Mouse (Mus musculus): ENCODE measurements around the gene Ckm. TPM values are rescaled to one million over a fixed set of nuclear protein-coding genes. Genes with fewer than 3 reads are reported as not detected.

Gene Ckm
- total and polyA plus RNA-seq, 2 experiments from 2014 or later: 4,665 to 5,632 TPM

DNA sequence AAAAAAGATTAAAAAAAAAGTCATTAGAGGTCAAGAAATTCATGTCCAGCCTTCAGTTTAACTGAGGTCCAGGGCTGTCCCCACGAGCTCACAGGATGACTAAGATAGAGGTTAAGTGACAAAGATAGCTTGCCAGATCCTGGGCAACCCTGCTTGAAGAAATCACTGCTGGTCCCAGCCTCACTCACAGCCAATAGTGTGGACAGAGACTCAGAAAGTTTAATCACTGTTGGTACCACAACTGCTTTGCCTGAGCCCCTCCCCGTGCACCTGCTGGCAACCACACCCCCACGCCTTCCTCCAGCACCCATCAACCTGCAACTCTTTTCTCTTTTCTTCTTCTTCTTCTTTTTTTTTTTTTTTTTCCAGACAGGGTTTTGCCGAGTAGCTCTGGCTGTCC, 19.5 kb downstream of the Ckm start:
- Histone ChIP-seq H3K36me3 (replicated peaks; ENCODE audit: control insufficient read depth, insufficient read depth, low read length) (peaks cover 52% of the 10 kb centered on the region), H3K4me3 (ENCODE audit: low read depth, low read length) (no peak overlapping the region), H3K4me1 (ENCODE audit: control insufficient read depth, insufficient read depth) (no peaks in the 10 kb centered on the region), H3K27ac (ENCODE audit: low read depth) (no peak overlapping the region), H3K9ac (replicated peaks; ENCODE audit: low read depth, low read length) (no peak overlapping the region), H3K4me2 (ENCODE audit: low read depth, low read length) (no peak overlapping the region), H3K9me3 (replicated peaks; ENCODE audit: control insufficient read depth, low read length) (no peaks in the 10 kb centered on the region), H3K27me3 (ENCODE audit: control insufficient read depth, insufficient read depth, low read length) (peaks cover 13% of the 10 kb centered on the region; the same call in 1 of the 2 replicates)
- DNase-seq (ENCODE audit: low spot score) (no peak), ATAC-seq (ENCODE audit: insufficient read depth, low read depth) (no peak)
- TF ChIP-seq EP300 (IDR thresholded peaks at IDR 0.05; ENCODE audit: low read depth) (no peak), CTCF (IDR thresholded peaks at IDR 0.05; ENCODE audit: low read depth) (no peak)
- WGBS: 45% methylated on average over 4 of the region's 4 CpGs

DNA sequence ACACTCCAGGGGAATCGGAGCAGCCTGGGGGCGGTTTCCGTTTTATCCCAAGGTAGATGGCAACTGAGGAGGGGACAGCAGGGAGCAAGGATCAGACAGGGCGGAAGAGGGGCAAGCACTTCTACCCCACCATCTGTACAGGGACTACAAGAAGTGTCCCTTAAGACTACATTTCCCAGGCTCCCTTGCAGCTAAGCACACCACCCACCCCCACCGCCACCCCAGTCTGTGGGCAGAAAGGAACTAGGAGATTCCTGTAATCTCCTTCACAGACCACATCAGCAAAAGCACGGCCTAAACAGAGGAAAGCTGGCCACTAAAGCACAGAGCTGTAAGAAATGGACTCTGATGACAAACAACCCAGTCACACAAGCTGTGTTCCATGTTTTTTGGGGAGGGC, 21.8 kb downstream of the Ckm start:
- TF ChIP-seq CTCF (IDR thresholded peaks at IDR 0.05; ENCODE audit: low read depth): no peak
- TF ChIP-seq EP300 (IDR thresholded peaks at IDR 0.05; ENCODE audit: low read depth): no peak
- no peak overlapping the region for H3K9ac ChIP-seq (replicated peaks; ENCODE audit: low read depth, low read length)
- 78% methylated on average over 6 of the region's 6 CpGs for WGBS
- H3K4me2 ChIP-seq (ENCODE audit: low read depth, low read length): no peak overlapping the region
- ATAC-seq (ENCODE audit: insufficient read depth, low read depth) (no peak), DNase-seq (ENCODE audit: low spot score) (no peak)
- no peak overlapping the region for H3K4me3 ChIP-seq (ENCODE audit: low read depth, low read length)
- H3K9me3 ChIP-seq (replicated peaks; ENCODE audit: control insufficient read depth, low read length): no peaks in the 10 kb centered on the region
- H3K36me3 ChIP-seq (replicated peaks; ENCODE audit: control insufficient read depth, insufficient read depth, low read length): peaks cover 65% of the 10 kb centered on the region
- H3K4me1 ChIP-seq (ENCODE audit: control insufficient read depth, insufficient read depth): no peaks in the 10 kb centered on the region
- no peak overlapping the region for H3K27ac ChIP-seq (ENCODE audit: low read depth)
- H3K27me3 ChIP-seq (ENCODE audit: control insufficient read depth, insufficient read depth, low read length): 0 out of 2 replicates have a peak, but pooled peaks cover 2% of the 10 kb centered on the region

DNA sequence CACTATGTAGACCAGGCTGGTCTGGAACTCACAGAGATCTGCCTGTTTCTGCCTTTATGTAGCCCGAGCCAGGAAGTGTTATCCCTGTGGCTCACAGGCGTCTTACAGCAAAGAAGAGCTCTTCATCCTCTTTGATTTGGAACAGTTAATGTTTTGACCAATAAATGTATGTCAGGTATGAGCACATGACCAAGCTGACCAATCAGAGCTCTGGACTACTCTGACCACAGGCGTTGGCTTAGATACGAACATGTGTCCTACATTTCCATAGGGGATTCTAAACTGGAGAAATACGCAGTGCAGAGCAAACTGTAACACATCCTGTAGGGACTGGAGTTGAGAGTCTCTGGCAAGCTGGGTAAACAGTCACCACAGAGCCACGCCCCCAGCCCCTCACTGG, 22.3 kb downstream of the Ckm start:
- no peak for DNase-seq (ENCODE audit: low spot score)
- Histone ChIP-seq H3K27ac (ENCODE audit: low read depth) (no peak overlapping the region), H3K9me3 (replicated peaks; ENCODE audit: control insufficient read depth, low read length) (no peaks in the 10 kb centered on the region), H3K4me3 (ENCODE audit: low read depth, low read length) (no peak overlapping the region), H3K4me1 (ENCODE audit: control insufficient read depth, insufficient read depth) (no peaks in the 10 kb centered on the region), H3K9ac (replicated peaks; ENCODE audit: low read depth, low read length) (no peak overlapping the region), H3K4me2 (ENCODE audit: low read depth, low read length) (no peak overlapping the region), H3K36me3 (replicated peaks; ENCODE audit: control insufficient read depth, insufficient read depth, low read length) (peaks cover 70% of the 10 kb centered on the region), H3K27me3 (ENCODE audit: control insufficient read depth, insufficient read depth, low read length) (no peaks in the 10 kb centered on the region)
- ATAC-seq (ENCODE audit: insufficient read depth, low read depth): no peak
- TF ChIP-seq EP300 (IDR thresholded peaks at IDR 0.05; ENCODE audit: low read depth): no peak
- WGBS: 88% methylated on average over 6 of the region's 6 CpGs

DNA sequence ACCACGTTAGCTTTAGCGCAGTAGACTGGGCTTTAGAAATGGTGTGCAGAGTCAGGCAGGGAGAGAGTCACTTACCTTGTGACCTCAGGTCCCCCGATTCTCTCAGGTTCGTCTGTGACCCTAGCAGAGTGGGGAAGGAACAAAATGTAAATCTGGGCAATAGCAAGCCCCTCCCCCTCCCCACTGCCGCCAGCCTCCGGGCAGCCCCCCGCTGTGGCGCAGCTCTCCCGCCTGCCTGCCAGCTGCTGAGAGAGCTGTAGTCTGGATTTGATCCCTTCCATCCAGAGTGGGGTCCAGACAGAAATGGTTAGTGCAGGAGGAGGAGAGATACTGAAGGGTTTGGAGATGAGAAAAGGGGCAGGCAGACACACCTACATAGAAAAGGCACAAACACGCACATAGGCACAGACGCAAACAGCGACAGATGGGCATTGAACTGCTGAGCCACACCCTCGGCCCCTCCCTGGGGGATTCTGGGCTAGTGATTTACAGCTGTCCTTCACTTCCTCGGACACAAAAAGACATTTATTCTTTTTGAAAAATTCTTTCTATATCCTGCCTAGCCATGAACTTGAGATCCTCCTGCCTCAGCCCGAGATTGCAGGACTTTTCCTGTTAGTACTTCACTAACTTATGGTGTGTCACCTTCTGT, 23.5 kb downstream of the Ckm start:
- H3K4me3 ChIP-seq (ENCODE audit: low read depth, low read length): no peak overlapping the region
- 79% methylated on average over 15 of the region's 15 CpGs for WGBS
- H3K9me3 ChIP-seq (replicated peaks; ENCODE audit: control insufficient read depth, low read length): no peaks in the 10 kb centered on the region
- DNase-seq (ENCODE audit: low spot score): no peak
- no peak overlapping the region for H3K27ac ChIP-seq (ENCODE audit: low read depth)
- no peaks in the 10 kb centered on the region for H3K27me3 ChIP-seq (ENCODE audit: control insufficient read depth, insufficient read depth, low read length)
- no peak for ATAC-seq (ENCODE audit: insufficient read depth, low read depth)
- no peaks in the 10 kb centered on the region for H3K4me1 ChIP-seq (ENCODE audit: control insufficient read depth, insufficient read depth)
- no peak overlapping the region for H3K9ac ChIP-seq (replicated peaks; ENCODE audit: low read depth, low read length)
- TF ChIP-seq EP300 (IDR thresholded peaks at IDR 0.05; ENCODE audit: low read depth) (no peak), CTCF (IDR thresholded peaks at IDR 0.05; ENCODE audit: low read depth) (no peak)
- H3K36me3 ChIP-seq (replicated peaks; ENCODE audit: control insufficient read depth, insufficient read depth, low read length): peaks cover 83% of the 10 kb centered on the region
- H3K4me2 ChIP-seq (ENCODE audit: low read depth, low read length): no peak overlapping the region

DNA sequence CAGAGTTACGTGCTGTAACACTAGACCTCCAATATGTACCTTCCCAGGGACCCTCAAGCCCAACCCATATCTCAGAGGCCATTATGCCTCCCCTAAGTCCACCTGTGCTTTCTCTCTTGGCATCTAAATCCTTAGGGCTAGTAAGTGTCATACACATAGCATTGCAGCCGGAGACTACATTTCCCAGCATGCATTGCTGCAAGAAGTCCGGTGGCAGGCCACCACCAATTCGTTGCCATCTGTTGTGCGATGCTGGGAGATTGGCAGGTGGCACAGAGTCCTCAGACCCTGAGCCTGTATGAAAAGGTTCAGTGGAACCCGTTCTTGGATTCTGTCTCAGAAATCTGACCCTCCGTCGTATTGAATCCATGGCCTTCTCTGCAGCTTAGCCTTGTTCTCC, 25.1 kb downstream of the Ckm start:
- H3K9ac ChIP-seq (replicated peaks; ENCODE audit: low read depth, low read length): no peak overlapping the region
- H3K4me1 ChIP-seq (ENCODE audit: control insufficient read depth, insufficient read depth): no peaks in the 10 kb centered on the region
- H3K27ac ChIP-seq (ENCODE audit: low read depth): no peak overlapping the region
- DNase-seq (ENCODE audit: low spot score): no peak
- H3K4me3 ChIP-seq (ENCODE audit: low read depth, low read length): no peak overlapping the region
- no peak for ATAC-seq (ENCODE audit: insufficient read depth, low read depth)
- 70% methylated on average over 8 of the region's 8 CpGs for WGBS
- peaks cover 98% of the 10 kb centered on the region for H3K36me3 ChIP-seq (replicated peaks; ENCODE audit: control insufficient read depth, insufficient read depth, low read length)
- no peak overlapping the region for H3K4me2 ChIP-seq (ENCODE audit: low read depth, low read length)
- H3K9me3 ChIP-seq (replicated peaks; ENCODE audit: control insufficient read depth, low read length): no peaks in the 10 kb centered on the region
- TF ChIP-seq EP300 (IDR thresholded peaks at IDR 0.05; ENCODE audit: low read depth) (no peak), CTCF (IDR thresholded peaks at IDR 0.05; ENCODE audit: low read depth) (no peak)
- H3K27me3 ChIP-seq (ENCODE audit: control insufficient read depth, insufficient read depth, low read length): no peaks in the 10 kb centered on the region

DNA sequence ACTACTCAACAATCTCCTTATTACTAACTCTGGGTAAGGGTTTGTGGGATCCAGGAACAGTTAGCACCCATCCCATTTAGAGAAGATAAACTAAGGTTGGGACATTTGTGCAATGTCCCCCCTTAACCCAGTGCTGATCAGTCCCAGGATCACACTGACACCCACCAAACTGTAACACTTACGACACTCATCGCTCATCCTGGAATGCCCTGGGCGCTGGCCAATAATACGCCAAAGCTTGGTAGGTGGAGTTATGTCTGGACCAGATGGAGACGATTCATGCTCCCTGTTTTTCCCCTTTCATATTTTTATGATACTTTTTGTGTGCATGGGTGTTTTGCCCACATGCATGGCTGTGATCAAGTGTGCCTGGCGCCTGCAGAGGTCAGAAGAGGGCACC, 25.8 kb downstream of the Ckm start:
- Histone ChIP-seq H3K27ac (ENCODE audit: low read depth) (no peak overlapping the region), H3K27me3 (ENCODE audit: control insufficient read depth, insufficient read depth, low read length) (no peaks in the 10 kb centered on the region), H3K9me3 (replicated peaks; ENCODE audit: control insufficient read depth, low read length) (no peaks in the 10 kb centered on the region), H3K4me1 (ENCODE audit: control insufficient read depth, insufficient read depth) (no peaks in the 10 kb centered on the region), H3K4me3 (ENCODE audit: low read depth, low read length) (no peak overlapping the region), H3K4me2 (ENCODE audit: low read depth, low read length) (no peak overlapping the region), H3K36me3 (replicated peaks; ENCODE audit: control insufficient read depth, insufficient read depth, low read length) (peaks cover 98% of the 10 kb centered on the region), H3K9ac (replicated peaks; ENCODE audit: low read depth, low read length) (no peak overlapping the region)
- TF ChIP-seq EP300 (IDR thresholded peaks at IDR 0.05; ENCODE audit: low read depth) (no peak), CTCF (IDR thresholded peaks at IDR 0.05; ENCODE audit: low read depth) (no peak)
- ATAC-seq (ENCODE audit: insufficient read depth, low read depth) (no peak), DNase-seq (ENCODE audit: low spot score) (no peak)
- WGBS: 80% methylated on average over 6 of the region's 6 CpGs

Data from heart, postnatal 0 days (tissue).